Mouse (Mus musculus) E14TG2a.4 (cell line): ENCODE results near the gene Pgp.
"Not testable (repeated sequence)": the region's sequence is repeated elsewhere in the genome, so short reads cannot be mapped to it uniquely, and the experiment has no call there.

Experiments
- CTCF ChIP-seq: conservative IDR thresholded peaks from 2 replicates; pipeline ENCODE4 v1.5.1; 2014; ENCODE audit warnings: low read length
- NANOG ChIP-seq: IDR thresholded peaks from 2 replicates; pipeline ENCODE4 v1.6.1; 2014; ENCODE audit warnings: borderline replicate concordance, low read length, mixed read lengths

DNA sequence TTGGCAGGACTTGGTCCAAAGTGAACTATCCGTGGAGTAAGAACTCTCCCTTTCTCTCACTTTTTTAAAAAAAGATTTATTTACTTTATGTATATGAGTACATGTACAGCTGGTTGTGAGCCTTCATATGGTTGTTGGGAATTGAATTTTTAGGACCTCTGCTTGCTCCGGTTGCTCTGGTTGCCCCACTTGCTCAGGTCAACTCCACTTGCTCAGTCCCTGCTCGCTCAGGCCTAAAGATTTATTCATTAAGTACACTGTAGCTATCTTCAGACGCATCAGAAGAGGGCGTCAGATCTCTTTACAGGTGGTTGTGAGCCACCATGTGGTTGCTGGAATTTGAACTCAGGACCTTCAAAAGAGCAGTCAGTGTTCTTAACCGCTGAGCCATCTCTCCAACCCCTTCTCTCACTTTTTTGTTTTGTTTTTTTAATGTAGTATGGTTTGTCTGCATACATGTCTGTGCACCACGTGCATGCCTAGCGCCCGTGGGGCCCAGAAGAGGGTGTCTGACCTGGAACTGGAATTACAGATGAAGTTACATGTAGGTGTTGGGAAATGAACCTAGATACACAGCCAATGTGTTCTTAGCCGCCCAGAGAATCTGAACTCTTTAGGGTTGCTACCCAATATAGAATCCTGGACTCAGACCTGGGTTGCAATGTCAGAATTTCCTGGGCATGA lies 14.5 kb upstream of the Pgp start:
- TF ChIP-seq CTCF, NANOG: not testable (repeated sequence)
